Mouse (Mus musculus) neural tube, embryonic 10.5 days (tissue): ENCODE data around the gene Kdm4a.

ENCODE experiments used
- DNase-seq: peaks from one replicate; pipeline ENCODE4 v3.0.0-alpha.2; 2017; ENCODE audit warnings: low spot score; ENCODE audit errors: extremely low spot score

Gene Kdm4a

DNA sequence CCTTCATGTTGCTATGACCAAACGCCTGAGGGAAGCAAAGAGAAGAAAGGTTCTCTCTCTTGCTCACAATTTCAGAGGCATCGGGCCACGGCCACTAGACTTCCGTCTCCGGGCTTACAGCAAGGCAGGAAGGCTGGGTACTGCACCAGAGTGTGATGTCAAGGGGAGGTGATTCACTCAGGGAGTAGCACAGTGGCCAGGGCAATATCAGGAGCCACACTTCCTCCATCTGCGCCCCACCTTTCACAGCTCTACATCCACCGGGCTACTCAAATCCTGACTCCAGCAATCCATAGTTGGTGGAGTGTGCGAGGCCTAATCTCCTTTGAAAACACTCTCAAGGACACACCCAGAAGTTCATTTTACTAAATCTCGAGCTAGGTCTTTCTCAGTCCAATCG, 62.3 kb downstream of the Kdm4a start:
- DNase-seq: no peak

DNA sequence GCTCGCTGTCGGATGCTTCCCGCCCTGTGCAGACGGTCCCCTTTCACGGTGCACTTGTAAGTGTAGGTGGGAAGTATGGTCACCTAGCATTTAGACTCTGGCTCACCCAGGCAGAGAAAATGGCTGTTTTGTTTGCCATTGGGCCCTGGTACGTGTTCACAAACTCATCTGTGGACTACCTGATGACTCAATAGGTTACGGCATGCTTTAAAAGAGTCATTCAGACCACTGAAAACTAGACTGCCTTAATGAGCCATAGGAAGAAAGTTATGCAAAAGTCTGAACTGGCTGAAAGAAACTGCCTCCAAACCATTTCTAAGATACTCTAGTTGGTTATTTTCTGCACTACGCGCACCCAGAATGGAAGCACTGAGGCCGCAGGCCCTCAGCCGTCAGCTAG, 63.7 kb downstream of the Kdm4a start:
- DNase-seq: no peak

DNA sequence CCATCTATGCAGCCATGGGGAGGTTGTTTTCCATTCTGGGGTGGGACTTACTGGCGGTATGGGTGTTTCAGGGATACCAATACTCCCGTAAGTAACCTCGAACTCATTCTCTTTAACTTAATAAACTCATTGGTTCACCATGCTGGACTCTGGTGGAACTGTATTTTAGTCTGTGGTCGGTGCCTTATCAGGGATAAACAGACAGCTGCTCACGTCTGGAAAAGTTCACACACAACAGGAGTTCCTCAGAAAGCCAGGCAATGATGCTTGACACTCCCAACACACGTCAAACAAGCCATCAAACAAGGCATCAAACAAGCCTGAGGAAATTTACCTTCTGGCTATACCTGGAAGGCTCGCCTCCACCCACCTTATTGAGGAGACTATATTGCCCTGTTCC, 64.7 kb downstream of the Kdm4a start:
- DNase-seq: no peak

DNA sequence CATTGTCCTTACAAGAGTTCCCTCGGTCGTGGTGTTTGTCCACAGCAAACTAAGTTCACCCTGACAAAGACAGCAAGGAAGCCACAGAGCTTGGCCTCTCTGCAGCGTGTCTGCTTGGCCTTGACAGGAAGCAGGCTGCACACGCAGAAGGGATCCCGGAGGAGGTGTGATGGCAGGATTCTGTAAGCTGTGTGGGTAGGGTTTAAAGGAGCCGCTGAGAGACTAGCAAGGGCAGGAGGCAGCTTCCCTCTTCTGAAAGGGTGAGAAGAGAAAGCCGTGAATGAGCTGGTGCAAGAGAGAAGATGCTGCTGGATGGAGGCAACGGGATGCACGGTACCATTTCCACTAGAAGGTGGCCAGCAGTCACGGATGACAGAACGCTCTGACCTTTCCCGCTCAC, 67.2 kb downstream of the Kdm4a start:
- no peak for DNase-seq

DNA sequence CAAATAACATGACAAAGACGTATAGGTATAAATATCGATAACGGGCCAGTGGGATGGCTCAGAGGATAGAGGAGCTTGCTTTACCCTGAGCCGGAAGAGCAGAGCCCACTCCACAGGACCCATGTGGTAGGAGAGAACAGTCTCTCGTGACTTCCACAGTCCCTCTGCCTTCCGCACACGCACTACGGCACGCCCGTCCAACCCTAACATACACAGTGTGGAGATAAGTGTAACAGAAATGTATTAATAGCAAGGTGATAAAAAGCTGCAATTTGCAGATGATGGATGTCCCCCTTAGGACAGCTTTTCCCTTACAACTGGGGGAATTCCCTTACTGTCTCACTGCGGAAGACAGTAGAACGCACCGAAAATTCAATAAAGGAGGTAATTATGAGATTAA, 70.2 kb downstream of the Kdm4a start:
- no peak for DNase-seq

DNA sequence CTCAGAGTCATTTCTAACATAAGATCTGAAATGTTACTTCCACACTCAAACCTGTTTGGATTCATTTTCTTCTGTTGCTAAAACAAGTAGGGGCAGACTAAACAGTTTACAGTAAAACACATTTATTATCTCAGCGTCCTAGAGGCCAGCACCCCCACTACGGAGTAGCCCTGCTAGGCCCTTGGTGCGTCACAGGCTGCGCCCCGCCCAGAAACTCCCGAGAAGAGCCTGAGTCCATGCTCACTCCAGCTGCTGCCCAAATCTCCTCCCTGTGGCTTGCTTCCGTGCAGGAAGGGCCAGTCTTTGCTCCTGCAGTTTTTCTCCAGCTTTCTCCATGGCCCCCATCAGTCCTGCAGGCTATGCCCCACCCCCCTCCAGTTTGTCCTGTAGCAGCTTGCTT, 71.1 kb downstream of the Kdm4a start:
- no peak for DNase-seq

DNA sequence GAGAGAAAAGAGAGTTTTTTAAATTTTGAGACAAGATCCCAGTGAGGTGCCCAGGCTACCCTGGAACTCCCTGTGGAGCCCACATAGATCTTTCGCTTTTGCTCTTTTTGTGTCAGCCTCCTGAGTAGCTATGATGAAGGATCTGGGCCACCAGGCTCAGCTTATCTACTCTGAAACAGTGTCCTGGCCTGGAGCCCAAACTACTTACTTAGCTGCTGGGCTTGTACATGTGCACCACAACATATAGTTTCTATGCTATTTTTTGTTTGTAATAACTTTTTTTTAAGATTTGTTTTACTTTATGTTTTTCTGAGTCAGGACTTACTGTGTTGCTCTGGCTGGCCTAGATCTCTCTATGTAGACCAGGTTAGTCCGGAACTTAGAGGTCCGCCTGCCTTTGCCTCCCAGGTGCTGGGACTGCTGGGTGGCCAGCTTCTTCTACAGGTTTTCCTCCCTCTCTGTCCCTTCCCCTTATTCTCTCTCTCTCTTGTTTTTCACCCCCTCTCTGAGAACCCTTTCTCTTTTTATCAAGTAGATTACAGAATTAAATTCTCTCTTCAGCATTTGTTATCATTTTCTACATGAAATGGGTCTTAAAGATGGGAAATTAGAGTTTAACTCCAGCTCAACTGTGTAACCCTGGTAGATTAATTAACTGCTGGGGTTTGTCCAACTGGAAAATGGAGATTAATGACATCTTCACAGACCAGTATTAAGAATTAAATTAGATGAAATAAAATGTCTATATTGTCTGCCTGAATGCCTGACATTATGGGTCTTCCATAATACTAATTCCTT, 74.4 kb downstream of the Kdm4a start:
- no peak for DNase-seq

DNA sequence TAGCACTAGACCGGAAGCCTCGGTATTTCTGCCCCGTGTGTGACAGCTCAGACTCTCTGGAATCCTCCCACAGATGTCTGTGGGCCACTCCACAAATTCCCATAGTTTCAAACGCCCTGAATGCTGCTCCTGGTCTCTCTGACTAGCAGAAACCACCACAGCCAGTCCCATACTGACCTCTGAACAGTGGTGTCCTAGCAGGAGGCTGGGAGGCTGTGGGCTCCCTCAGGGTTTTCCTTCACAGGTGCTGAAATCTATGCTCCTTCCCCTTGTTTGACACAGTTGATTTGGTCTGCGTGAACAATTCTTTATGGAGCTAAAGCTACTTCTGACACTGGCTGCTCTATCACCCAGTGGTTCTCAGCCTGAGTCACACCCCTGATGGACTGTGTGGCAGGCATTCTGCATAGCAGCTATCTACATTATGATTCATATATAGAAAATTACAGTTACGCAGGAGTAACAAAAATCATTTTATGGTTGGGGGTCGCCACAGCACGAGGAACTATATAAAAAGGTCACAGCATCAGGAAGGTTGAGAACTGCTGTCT, 76.5 kb downstream of the Kdm4a start:
- DNase-seq: no peak

DNA sequence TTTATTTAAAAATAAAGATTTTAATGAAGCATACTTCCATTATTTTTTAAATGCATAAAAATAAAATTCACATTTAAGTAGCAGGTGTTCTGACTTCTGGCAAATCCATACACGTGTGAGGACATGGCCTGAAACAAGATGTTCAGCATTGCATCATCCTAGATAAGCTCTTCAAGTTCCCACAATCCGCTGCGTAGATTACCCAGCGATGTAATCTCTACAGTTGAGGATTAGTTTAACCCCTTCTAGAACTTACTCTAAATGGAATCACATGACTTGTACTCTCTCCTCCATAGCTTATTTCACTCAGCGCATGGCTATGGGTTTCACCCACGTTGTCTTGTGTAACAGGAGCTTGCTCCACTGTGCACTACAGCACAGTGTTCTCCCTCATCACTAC, 78.3 kb downstream of the Kdm4a start:
- DNase-seq: no peak

DNA sequence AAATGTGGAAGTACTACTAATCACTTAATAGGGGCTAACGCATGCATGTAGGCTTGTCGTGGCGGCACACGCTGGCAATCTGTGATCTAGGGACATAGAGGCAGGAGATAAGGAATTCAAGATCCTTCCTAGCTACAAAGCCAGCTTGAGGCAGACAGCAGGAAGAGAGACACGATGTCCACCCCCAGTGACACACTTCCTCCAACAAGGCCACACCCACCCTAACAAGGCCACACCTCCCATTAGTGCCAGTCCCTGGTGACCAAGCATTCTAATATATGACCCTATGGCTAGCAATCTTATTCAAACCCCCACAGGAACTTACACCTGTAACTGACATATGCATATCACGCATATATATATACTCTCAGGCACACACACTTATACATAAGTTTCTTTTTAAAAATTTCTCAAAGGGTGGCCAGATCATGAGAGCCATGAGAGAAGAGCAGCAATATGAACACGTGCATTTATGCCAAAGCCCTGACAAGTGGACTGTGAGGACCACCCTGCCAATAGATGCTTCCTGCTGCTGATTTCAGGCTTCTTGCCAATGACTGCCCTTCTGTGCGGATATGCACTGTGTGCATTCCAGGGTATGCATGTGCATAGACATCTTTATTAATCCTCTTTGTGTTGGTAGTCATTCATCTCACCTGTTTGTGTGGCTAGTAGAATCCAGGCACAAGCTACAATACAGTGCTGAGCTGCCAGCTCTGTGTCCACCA, 80.0 kb downstream of the Kdm4a start:
- DNase-seq: no peak

DNA sequence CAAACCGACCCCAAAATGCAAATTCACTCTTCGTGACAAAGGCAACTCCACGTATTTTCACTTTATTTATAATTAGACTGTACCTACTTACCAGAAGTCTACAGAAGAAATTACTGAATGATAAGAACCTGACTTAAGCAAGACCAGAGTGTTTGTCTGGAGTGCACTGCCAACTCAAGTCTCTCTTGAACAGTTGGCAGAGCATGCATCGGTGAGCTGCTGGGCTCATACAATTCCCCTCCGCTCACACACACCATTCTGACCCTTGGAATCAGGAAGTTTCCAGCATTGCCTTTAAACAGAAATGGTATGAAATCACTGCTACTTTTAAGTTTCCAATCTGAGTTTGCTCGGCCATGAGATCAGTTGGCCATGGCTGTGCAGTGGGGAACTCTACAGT, 81.3 kb downstream of the Kdm4a start:
- no peak for DNase-seq

DNA sequence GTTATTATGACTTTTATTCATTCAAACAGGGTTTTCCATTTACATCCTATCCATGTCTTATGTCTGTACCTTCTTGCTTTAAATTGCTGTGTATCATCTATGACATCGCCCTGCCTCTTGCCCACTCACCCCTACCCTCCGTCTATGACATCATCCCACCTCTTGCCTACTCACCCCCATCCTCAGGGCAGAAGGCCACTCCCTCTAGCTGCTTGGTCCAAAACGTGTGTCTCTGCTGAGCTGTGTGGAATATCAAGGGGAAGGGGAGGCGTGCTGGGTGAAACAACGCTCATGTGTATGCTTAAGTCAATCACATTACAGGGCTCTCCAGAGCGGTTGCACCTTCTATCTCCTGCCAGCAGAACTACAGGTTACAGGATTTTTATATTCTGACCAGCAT, 83.8 kb downstream of the Kdm4a start:
- no peak for DNase-seq

DNA sequence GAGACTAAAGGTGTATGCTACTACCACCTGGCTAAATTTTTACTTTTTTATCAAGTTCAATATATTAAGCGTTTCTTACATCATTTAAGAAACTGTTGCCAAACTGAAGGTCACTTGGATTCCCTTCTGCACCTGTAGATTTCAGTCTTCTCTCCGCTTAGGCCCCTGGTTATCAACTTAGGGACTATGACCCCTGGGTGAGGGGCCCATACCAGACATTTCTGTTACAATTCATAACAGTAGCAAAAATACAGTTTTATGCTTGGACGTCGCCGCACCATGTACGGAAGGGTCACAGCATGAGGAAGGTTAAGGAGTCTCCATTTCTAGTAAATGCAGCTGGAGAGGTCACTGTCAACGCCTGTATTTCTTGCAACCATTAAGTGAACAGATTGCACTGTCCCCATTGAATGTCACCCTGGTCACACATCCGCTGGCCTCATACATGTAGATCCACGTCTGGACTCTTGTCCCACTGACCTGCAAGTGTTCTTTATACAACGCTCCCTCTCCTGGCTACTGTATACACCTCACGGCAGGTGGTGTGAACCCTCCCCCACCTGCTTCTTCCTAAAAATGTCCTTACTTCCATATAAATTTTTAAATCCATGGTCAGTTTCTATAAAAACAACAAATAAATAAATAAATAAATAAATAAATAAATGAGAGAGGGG, 86.9 kb downstream of the Kdm4a start:
- DNase-seq: no peak

DNA sequence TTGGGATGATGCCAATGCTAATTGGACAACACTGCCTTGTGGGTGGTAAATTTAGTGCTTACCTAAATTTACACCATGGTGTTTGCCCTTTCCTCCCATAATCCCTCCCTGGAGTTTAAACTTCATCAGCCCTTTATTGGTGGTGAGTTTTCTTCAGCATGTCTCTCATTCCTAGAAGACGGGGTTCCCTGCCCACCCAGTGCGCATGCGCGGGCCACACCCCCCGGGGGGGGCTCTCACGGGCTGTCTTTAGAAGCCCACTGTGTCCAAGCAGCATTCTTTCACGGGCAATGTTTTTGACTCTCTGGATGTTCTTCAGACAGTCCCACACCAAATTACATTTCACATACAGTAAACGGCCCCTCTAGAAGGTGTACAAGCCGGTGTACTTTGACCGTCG, 89.4 kb downstream of the Kdm4a start:
- no peak for DNase-seq

DNA sequence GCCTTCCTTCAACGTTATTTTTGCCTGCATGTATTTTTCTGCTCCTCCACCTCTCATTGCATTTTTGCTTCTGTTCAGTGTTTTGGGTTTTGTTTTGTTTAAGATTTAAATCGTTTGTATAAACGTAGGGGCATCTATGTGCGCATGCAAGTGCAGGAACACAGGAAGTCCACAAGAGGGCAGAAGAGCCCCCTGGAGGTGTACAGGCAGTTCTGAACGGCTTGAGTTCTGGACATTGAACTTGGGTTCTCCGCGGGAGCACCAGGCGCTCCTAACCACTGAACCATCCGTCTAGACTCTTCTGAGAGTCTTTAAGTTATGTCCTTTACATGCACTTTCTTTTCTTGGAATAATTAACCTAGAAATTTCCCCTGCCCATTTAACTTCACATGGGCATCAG, 89.9 kb downstream of the Kdm4a start:
- DNase-seq: no peak

DNA sequence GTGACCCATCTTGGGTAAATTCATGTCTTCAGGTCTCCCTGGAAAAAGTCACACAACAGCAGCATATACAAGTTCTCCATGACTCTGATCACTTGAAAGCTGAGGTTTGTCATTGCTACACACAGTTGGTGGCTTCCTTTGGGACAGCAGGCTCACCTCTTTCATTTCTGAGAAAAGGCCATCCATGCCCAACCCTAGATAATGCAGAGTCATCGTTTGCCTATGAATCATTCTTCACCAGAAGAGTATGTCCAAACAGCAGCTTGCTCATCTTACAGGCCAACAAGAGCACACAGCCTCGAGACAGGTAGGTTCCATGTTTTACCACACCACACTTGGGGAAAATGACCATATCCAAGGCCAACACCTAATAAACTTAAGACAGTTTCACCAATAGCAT, 91.1 kb downstream of the Kdm4a start:
- DNase-seq: no peak
